Mouse (Mus musculus) neural tube, embryonic 12.5 days (tissue): ENCODE measurements at regions not wholly inside any gene's neighbourhood (a gene's known extent, or its start where the extent isn't known, plus 50 kb on each side); places are given as distances from the start of the nearest gene placed in this dataset.
"Not testable (repeated sequence)": the region's sequence is repeated elsewhere in the genome, so short reads cannot be mapped to it uniquely, and the experiment has no call there.

Source experiments
- ATAC-seq: fragments of 200-750 bp; cut with Nextera tagmentation; 2 replicates; pipeline ENCODE4 v1.8.0; 2017; ENCODE audit warnings: low read depth, mild to moderate bottlenecking, moderate TSS enrichment, moderate library complexity; ENCODE audit not compliant: low FRiP score
- H3K27ac ChIP-seq: fragments of 300-500 bp; sonication (generic); 2 replicates; pipeline ENCODE4 v1.5.1; 2016
- H3K27me3 ChIP-seq: fragments of 300-500 bp; sonication (generic); replicated peaks from 2 replicates; pipeline ENCODE4 v1.6.1; 2016; ENCODE audit warnings: mild to moderate bottlenecking
- H3K36me3 ChIP-seq: fragments of 300-500 bp; sonication (generic); 2 replicates; pipeline ENCODE4 v1.6.1; 2016; ENCODE audit warnings: mild to moderate bottlenecking
- H3K4me1 ChIP-seq: fragments of 300-500 bp; sonication (generic); 2 replicates; pipeline ENCODE4 v1.6.1; 2016
- H3K4me2 ChIP-seq: fragments of 300-500 bp; sonication (generic); replicated peaks from 2 replicates; pipeline ENCODE4 v1.6.1; 2016; ENCODE audit warnings: mild to moderate bottlenecking
- H3K4me3 ChIP-seq: fragments of 300-500 bp; sonication (generic); 2 replicates; pipeline ENCODE4 v1.5.1; 2016
- H3K9ac ChIP-seq: fragments of 300-500 bp; sonication (generic); 2 replicates; pipeline ENCODE4 v1.6.1; 2016; ENCODE audit warnings: mild to moderate bottlenecking
- H3K9me3 ChIP-seq: fragments of 300-500 bp; sonication (generic); 2 replicates; pipeline ENCODE4 v1.6.1; 2016; ENCODE audit warnings: mild to moderate bottlenecking
- WGBS: fragments of 180-500 bp; shearing (Covaris S2); methylation state at CpG from one replicate; pipeline ENCODE4 v1.1.7; 2016; 5-methylcytosine and 5-hydroxymethylcytosine counted together

DNA sequence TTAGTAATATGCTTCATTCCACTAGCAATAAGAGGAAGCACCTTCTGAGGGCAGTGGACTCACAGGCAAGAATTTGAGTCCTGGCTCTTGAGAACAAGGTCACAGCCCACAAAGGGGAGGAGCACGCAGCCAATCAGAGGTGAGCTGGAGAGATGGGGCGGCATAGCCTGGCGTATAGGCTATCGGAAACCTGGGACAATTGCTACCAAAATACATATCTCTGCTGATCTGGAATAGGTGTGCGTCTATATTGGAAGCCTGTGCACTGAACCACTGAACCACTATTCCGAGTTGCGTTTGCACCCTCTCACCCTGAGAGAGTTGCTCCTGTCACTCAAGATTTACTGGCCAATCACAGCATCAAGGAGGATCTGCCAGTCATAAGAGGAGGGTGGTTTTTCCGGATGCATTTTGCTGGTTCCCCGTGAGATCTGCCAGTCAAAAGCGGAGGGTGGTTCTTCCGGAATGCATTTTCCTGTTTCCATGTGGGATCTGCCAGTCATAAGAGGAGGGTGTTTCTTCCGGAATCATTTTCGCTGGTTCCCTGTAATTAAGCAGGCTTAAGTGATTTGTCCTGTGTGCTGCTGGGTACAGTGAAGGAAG lies 80.1 kb upstream of the Riok2 start:
- H3K9me3 ChIP-seq, H3K27ac ChIP-seq, H3K36me3 ChIP-seq, H3K9ac ChIP-seq, H3K4me1 ChIP-seq, H3K27me3 ChIP-seq: not testable (repeated sequence)
- H3K4me3 ChIP-seq = peak overlapping the region; percentile 44
- peak; percentile 96 for ATAC-seq
- H3K4me2 ChIP-seq = peak overlapping the region; percentile 52
- under 1% methylated on average over 13 of the region's 13 CpGs for WGBS

DNA sequence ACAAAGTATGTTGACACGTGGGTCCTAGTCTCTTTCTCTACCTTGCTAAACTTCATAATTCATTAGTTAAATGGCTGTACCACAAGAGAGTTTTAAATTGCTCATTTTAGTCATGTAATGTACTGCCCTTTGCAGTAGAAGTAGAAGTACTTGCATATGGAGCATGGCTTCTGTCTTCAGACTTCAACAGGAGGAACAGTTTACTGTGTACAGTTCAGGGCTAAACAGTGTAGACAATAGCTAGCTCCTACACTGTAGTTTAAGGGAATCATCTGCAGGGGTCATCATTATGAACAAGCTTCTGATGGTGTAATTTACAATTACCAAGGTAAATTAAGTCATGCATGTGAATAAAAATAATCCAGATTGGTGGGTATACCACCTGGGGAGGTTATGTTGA lies 79.1 kb upstream of the Riok2 start:
- 0 out of 2 replicates have a peak, but pooled peaks have one; percentile 42 for ATAC-seq
- peak overlapping the region; percentile 52 for H3K4me2 ChIP-seq
- not testable (repeated sequence) for H3K4me3 ChIP-seq

DNA sequence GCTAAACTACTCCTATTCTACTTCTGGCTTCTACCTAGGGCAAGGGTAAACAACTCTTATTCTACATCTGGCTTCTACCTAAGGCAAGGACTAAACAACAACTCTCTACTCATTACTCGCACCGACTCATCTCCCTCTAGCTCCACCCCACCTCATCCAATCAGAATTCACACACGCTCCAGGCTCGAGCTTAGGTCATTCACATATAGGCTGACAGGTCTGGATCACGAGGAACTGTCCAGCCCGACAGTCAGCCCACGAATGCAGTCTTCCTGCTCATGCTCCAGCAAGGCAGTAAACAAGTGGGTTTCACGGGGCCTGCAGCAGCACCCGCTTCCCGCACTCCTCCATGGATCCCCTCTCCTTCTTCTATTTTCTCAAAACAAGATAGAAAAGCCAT lies 70.6 kb upstream of the Riok2 start:
- H3K9me3 ChIP-seq = peaks cover 34% of the 10 kb centered on the region
- H3K27ac ChIP-seq, H3K9ac ChIP-seq, H3K27me3 ChIP-seq, H3K4me2 ChIP-seq, H3K4me3 ChIP-seq, H3K4me1 ChIP-seq, H3K36me3 ChIP-seq, ATAC-seq: not testable (repeated sequence)
- 96% methylated on average over 10 of the region's 10 CpGs for WGBS

More for the DNA sequence above, 79.1 kb upstream of the Riok2 start:
- not testable (repeated sequence) for H3K27ac ChIP-seq, H3K27me3 ChIP-seq, H3K4me1 ChIP-seq, H3K9me3 ChIP-seq, H3K9ac ChIP-seq, H3K36me3 ChIP-seq
- 6% methylated on average over 1 of the region's 1 CpGs for WGBS
